Mouse (Mus musculus) liver, postnatal 0 days (tissue): Measurements from ENCODE around the gene Cdc37l1.

Source experiments
- CTCF ChIP-seq: sonication (generic); IDR thresholded peaks from 2 replicates; pipeline ENCODE4 v1.5.1; 2016; ENCODE audit warnings: antibody characterized with exemption, low read depth
- EP300 ChIP-seq: IDR thresholded peaks from 2 replicates; pipeline ENCODE4 v1.6.1; 2016; ENCODE audit warnings: antibody characterized with exemption, low read depth, mild to moderate bottlenecking

GRCm38 (mm10) chr19:29049401-29050075 is 59.4 kb downstream of the Cdc37l1 start:
- TF ChIP-seq CTCF, result no peak
- TF ChIP-seq EP300, result no peak
